Mouse (Mus musculus): Measurements from ENCODE around the gene Ptk7.
"Not testable (repeated sequence)": the region's sequence is repeated elsewhere in the genome, so short reads cannot be mapped to it uniquely, and the experiment has no call there.

Gene Ptk7

GRCm38 (mm10) chr17:46557321-46557720 is 72.0 kb downstream of the Ptk7 start:
- in situ Hi-C loops (cut with MboI), result not testable (repeated sequence)

- in situ Hi-C loops (cut with MboI), result no loop called here
These were observed 72.7 kb downstream of the Ptk7 start for GRCm38 (mm10) chr17:46556584-46556945.

- in situ Hi-C loops (cut with MboI), result no loop called here
These were observed 73.4 kb downstream of the Ptk7 start, which contains the start of gene Srf for GRCm38 (mm10) chr17:46555673-46556583. Gene Srf, minus strand, starts transcription at chr17:46556175.

GRCm38 (mm10) chr17:46554977-46555672 is 74.2 kb downstream of the Ptk7 start:
- in situ Hi-C loops (cut with MboI), result no loop called here

- in situ Hi-C loops (cut with MboI), result no loop called here
These were observed 74.7 kb downstream of the Ptk7 start for GRCm38 (mm10) chr17:46554646-46554976.

- in situ Hi-C loops (cut with MboI), result no loop called here
These were observed 75.4 kb downstream of the Ptk7 start for GRCm38 (mm10) chr17:46553926-46554325.

- in situ Hi-C loops (cut with MboI), result no loop called here
These were observed 75.8 kb downstream of the Ptk7 start for GRCm38 (mm10) chr17:46553469-46553868.

- in situ Hi-C loops (cut with MboI), result no loop called here
These were observed 76.4 kb downstream of the Ptk7 start for GRCm38 (mm10) chr17:46552841-46553423.

GRCm38 (mm10) chr17:46552151-46552550 is 77.2 kb downstream of the Ptk7 start:
- in situ Hi-C loops (cut with MboI), result no loop called here

- in situ Hi-C loops (cut with MboI), result no loop called here
These were observed 77.9 kb downstream of the Ptk7 start for GRCm38 (mm10) chr17:46551369-46551768.

GRCm38 (mm10) chr17:46550904-46551303 is 78.4 kb downstream of the Ptk7 start:
- in situ Hi-C loops (cut with MboI), result no loop called here

GRCm38 (mm10) chr17:46549642-46550041 is 79.7 kb downstream of the Ptk7 start:
- in situ Hi-C loops (cut with MboI), result no loop called here

GRCm38 (mm10) chr17:46549193-46549592 is 80.1 kb downstream of the Ptk7 start:
- in situ Hi-C loops (cut with MboI), result no loop called here

GRCm38 (mm10) chr17:46548741-46549140 is 80.6 kb downstream of the Ptk7 start:
- in situ Hi-C loops (cut with MboI), result no loop called here

GRCm38 (mm10) chr17:46547923-46548322 is 81.4 kb downstream of the Ptk7 start:
- in situ Hi-C loops (cut with MboI), result no loop called here

GRCm38 (mm10) chr17:46546995-46547394 is 82.3 kb downstream of the Ptk7 start:
- in situ Hi-C loops (cut with MboI), result no loop called here

GRCm38 (mm10) chr17:46546591-46546990 is 82.7 kb downstream of the Ptk7 start:
- in situ Hi-C loops (cut with MboI), result no loop called here

- in situ Hi-C loops (cut with MboI), result no loop called here
These were observed 83.3 kb downstream of the Ptk7 start, which contains the start of gene Cul9 for GRCm38 (mm10) chr17:46545813-46546564. Gene Cul9, minus strand, starts transcription at chr17:46546388.

GRCm38 (mm10) chr17:46543661-46544060 is 85.6 kb downstream of the Ptk7 start:
- in situ Hi-C loops (cut with MboI), result no loop called here

GRCm38 (mm10) chr17:46525579-46526307 is 103.6 kb downstream of the Ptk7 start:
- in situ Hi-C loops (cut with MboI), result no loop called here

GRCm38 (mm10) chr17:46525065-46525464 is 104.2 kb downstream of the Ptk7 start:
- in situ Hi-C loops (cut with MboI), result no loop called here
